Mouse (Mus musculus): Measurements from ENCODE around the gene Gm28372.

GRCm38 (mm10) chr2:130395696-130396095 lies 9.3 kb upstream of the Gm28372 start:
- TF ChIP-seq CTCF (IDR thresholded peaks at IDR 0.05; ENCODE audit: control insufficient read depth, insufficient read depth, insufficient replicate concordance, low read depth, low read length) (no peak), POLR2A (IDR thresholded peaks at IDR 0.05; ENCODE audit: control insufficient read depth, low read depth, low read length) (no peak)
